Mouse (Mus musculus) heart, embryonic 12.5 days (tissue): ENCODE measurements at regions not wholly inside any gene's neighbourhood (a gene's known extent, or its start where the extent isn't known, plus 50 kb on each side); places are given as distances from the start of the nearest gene placed in this dataset.

Experiments used
- ATAC-seq: fragments of 200-750 bp; cut with Nextera tagmentation; 2 replicates; pipeline ENCODE4 v1.8.0; 2017; ENCODE audit warnings: moderate TSS enrichment, moderate library complexity; ENCODE audit not compliant: insufficient number of reproducible peaks, low FRiP score
- H3K27ac ChIP-seq: fragments of 300-500 bp; sonication (generic); 2 replicates; pipeline ENCODE4 v1.5.1; 2016; ENCODE audit warnings: mild to moderate bottlenecking, moderate library complexity; ENCODE audit not compliant: poor library complexity, severe bottlenecking
- H3K27me3 ChIP-seq: fragments of 300-500 bp; sonication (generic); replicated peaks from 2 replicates; pipeline ENCODE4 v1.6.1; 2016; ENCODE audit warnings: mild to moderate bottlenecking, moderate library complexity
- H3K36me3 ChIP-seq: fragments of 300-500 bp; sonication (generic); 2 replicates; pipeline ENCODE4 v1.6.1; 2016; ENCODE audit warnings: mild to moderate bottlenecking, moderate library complexity
- H3K4me1 ChIP-seq: fragments of 300-500 bp; sonication (generic); replicated peaks from 2 replicates; pipeline ENCODE4 v1.6.1; 2016; ENCODE audit warnings: mild to moderate bottlenecking
- H3K4me2 ChIP-seq: fragments of 300-500 bp; sonication (generic); 2 replicates; pipeline ENCODE4 v1.6.1; 2016; ENCODE audit warnings: mild to moderate bottlenecking, moderate library complexity
- H3K4me3 ChIP-seq: fragments of 300-500 bp; sonication (generic); 2 replicates; pipeline ENCODE4 v1.5.1; 2016; ENCODE audit warnings: mild to moderate bottlenecking
- H3K9ac ChIP-seq: fragments of 300-500 bp; sonication (generic); 2 replicates; pipeline ENCODE4 v1.6.1; 2016; ENCODE audit warnings: mild to moderate bottlenecking, moderate library complexity
- H3K9me3 ChIP-seq: fragments of 300-500 bp; sonication (generic); replicated peaks from 2 replicates; pipeline ENCODE4 v1.6.1; 2016; ENCODE audit warnings: mild to moderate bottlenecking, moderate library complexity
- WGBS: fragments of 180-500 bp; shearing (Covaris S2); methylation state at CpG from one replicate; pipeline ENCODE4 v1.1.7; 2016; 5-methylcytosine and 5-hydroxymethylcytosine counted together

GRCm38 (mm10) chr13:40652916-40653315 is 85.3 kb downstream of the Tfap2a start:
- Histone ChIP-seq H3K27ac (no peak overlapping the region), H3K4me1 (0 out of 2 replicates have a peak, but pooled peaks cover 16% of the 10 kb centered on the region), H3K9me3 (no peaks in the 10 kb centered on the region), H3K4me3 (no peak overlapping the region), H3K9ac (no peak overlapping the region), H3K4me2 (no peak overlapping the region), H3K36me3 (no peaks in the 10 kb centered on the region), H3K27me3 (0 out of 2 replicates have a peak, but pooled peaks cover 3% of the 10 kb centered on the region)
- WGBS: 66% methylated on average over 3 of the region's 3 CpGs
- no peak for ATAC-seq

DNA sequence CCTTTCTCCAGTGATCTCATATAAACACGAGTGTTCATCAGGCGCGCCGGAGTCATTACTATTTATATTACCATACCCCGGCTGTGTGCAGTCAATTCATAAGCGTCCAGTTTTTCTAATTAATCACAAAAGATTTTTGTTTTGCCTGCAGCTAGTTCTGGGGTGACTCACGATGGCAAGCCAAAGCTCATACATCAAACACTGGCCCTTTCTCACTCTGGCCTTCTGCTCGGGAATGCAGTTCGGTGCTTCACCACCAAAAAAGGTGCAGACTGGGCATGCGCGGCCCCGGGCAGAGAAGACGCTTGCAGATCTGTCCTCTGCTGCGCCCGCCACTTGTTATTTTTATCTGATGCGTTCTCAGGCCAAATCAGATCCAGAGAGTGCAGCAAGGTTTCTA is 87.1 kb downstream of the Tfap2a start:
- Histone ChIP-seq H3K9me3 (no peaks in the 10 kb centered on the region), H3K4me1 (0 out of 2 replicates have a peak, but pooled peaks cover 16% of the 10 kb centered on the region), H3K27ac (no peak overlapping the region), H3K4me3 (peak overlapping the region; percentile 23), H3K9ac (0 out of 2 replicates have a peak overlapping the region, but pooled peaks have one; percentile 48), H3K27me3 (0 out of 2 replicates have a peak, but pooled peaks cover 3% of the 10 kb centered on the region), H3K4me2 (peak overlapping the region; percentile 59), H3K36me3 (no peaks in the 10 kb centered on the region)
- no peak for ATAC-seq
- WGBS: 44% methylated on average over 16 of the region's 16 CpGs

- no peak for ATAC-seq
- H3K4me2 ChIP-seq: peak overlapping the region; percentile 26; the same call in 1 of the 2 replicates
- no peaks in the 10 kb centered on the region for H3K9me3 ChIP-seq
- 0 out of 2 replicates have a peak, but pooled peaks cover 16% of the 10 kb centered on the region for H3K4me1 ChIP-seq
- no peaks in the 10 kb centered on the region for H3K36me3 ChIP-seq
- H3K4me3 ChIP-seq: no peak overlapping the region
- 0 out of 2 replicates have a peak, but pooled peaks cover 3% of the 10 kb centered on the region for H3K27me3 ChIP-seq
- H3K27ac ChIP-seq: no peak overlapping the region
- 43% methylated on average over 10 of the region's 10 CpGs for WGBS
- no peak overlapping the region for H3K9ac ChIP-seq
Measured at GRCm38 (mm10) chr13:40650036-40650709, 88.0 kb downstream of the Tfap2a start.

DNA sequence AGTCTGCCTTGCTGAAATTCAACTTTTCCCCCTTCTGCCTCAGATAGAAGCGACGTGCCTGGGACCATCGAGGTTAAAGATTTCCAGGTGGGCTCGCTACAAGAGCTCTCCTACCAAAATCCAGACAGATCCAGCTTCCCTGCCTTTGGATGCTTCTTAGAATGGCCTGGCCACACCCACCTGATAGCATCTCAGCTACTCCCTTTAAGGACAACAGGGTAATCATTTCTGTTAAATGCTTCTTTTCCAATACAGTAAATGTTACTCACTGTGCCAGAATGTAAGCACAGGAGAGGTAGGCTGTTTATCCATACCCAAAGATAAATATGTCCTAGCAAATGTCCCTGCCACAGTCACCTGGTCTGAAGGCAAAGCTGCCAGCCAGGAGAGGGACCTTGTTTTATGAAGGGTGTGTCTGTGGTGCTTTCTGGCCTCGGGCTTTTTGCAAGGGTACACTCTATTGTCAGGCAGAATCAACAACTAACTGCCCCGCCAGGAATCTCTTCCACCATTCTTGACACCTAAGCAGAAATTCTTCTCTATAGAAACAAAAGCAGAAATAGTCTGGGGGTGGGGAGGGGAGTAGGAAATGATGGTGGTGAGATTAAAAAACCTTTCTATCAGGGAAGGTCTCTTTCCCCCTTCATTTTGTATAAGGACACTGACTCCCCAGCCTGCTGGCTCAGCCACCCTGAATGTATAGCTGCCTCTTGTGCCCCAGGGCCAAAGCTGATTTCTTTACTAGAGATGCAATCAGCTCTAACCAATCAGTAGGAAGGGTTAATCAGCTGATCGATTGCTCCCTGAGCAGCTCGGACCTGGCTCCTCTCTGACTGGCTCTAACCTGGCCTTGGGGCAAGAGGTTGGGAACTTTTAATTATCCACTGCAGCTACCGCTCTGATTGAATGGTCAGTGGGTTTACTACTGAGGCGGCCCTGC is 88.8 kb downstream of the Tfap2a start:
- Histone ChIP-seq H3K36me3 (no peaks in the 10 kb centered on the region), H3K9ac (no peak overlapping the region), H3K4me2 (peak overlapping the region; percentile 26; the same call in 1 of the 2 replicates), H3K4me1 (0 out of 2 replicates have a peak, but pooled peaks cover 16% of the 10 kb centered on the region), H3K27ac (no peak overlapping the region), H3K4me3 (no peak overlapping the region), H3K9me3 (0 out of 2 replicates have a peak, but pooled peaks cover 2% of the 10 kb centered on the region), H3K27me3 (0 out of 2 replicates have a peak, but pooled peaks cover 3% of the 10 kb centered on the region)
- WGBS: 39% methylated on average over 10 of the region's 10 CpGs
- ATAC-seq: no peak

GRCm38 (mm10) chr13:40646131-40646530 is 92.0 kb downstream of the Tfap2a start:
- Histone ChIP-seq H3K9me3 (0 out of 2 replicates have a peak, but pooled peaks cover 2% of the 10 kb centered on the region), H3K36me3 (no peaks in the 10 kb centered on the region), H3K4me1 (0 out of 2 replicates have a peak, but pooled peaks cover 14% of the 10 kb centered on the region), H3K27ac (no peak overlapping the region), H3K4me3 (no peak overlapping the region), H3K27me3 (0 out of 2 replicates have a peak, but pooled peaks cover 3% of the 10 kb centered on the region), H3K9ac (no peak overlapping the region), H3K4me2 (no peak overlapping the region)
- 87% methylated on average over 10 of the region's 10 CpGs for WGBS
- no peak for ATAC-seq

DNA sequence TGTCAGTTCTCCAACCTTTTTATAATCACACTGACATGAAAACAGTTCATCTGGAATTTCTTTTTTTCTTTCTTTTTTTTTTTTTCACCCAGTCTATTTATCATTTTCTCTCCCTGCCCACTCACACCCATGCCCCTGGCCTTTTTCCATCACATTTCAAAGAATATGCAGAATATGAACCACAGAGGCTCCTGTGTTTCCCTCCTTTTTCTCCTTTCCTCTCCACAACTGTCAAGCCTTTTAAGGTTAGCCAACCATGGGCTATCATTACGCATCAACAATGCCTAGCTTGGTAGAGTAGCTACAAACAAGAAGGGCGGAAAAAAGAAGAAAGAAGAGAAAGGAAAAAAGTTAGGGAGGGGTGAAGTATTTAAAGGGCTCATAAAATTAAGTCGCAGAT is 92.5 kb downstream of the Tfap2a start:
- no peak overlapping the region for H3K9ac ChIP-seq
- H3K9me3 ChIP-seq: 0 out of 2 replicates have a peak, but pooled peaks cover 2% of the 10 kb centered on the region
- no peak for ATAC-seq
- no peaks in the 10 kb centered on the region for H3K36me3 ChIP-seq
- H3K4me1 ChIP-seq: 0 out of 2 replicates have a peak, but pooled peaks cover 10% of the 10 kb centered on the region
- H3K27ac ChIP-seq: no peak overlapping the region
- no peak overlapping the region for H3K4me3 ChIP-seq
- no peak overlapping the region for H3K4me2 ChIP-seq
- WGBS: 78% methylated on average over 3 of the region's 3 CpGs
- H3K27me3 ChIP-seq: 0 out of 2 replicates have a peak, but pooled peaks cover 3% of the 10 kb centered on the region

DNA sequence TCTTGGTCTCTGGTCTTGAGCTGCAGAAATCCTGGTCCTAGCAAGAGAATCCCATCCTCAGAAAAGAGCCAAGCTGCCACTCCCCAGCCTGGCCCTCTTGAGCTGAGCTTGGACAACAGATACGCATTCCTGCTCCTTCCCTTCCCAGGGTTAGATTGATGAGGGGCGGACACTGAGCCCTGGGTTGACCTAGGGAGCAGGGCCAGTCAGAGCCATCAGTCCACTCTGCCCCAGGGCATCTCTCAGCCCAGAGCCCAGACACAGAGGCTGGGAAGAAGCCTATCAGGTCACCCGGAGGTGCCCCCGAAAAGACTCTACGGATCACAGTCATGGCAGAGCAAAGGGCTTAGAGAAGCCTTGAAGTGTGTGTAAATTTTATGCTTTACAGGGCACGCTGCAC is 95.2 kb downstream of the Tfap2a start:
- H3K36me3 ChIP-seq: no peaks in the 10 kb centered on the region
- no peak overlapping the region for H3K27ac ChIP-seq
- no peak overlapping the region for H3K9ac ChIP-seq
- H3K4me1 ChIP-seq: no peaks in the 10 kb centered on the region
- 75% methylated on average over 6 of the region's 6 CpGs for WGBS
- H3K4me2 ChIP-seq: no peak overlapping the region
- H3K4me3 ChIP-seq: no peak overlapping the region
- no peak for ATAC-seq
- H3K9me3 ChIP-seq: 0 out of 2 replicates have a peak, but pooled peaks cover 2% of the 10 kb centered on the region
- no peaks in the 10 kb centered on the region for H3K27me3 ChIP-seq

DNA sequence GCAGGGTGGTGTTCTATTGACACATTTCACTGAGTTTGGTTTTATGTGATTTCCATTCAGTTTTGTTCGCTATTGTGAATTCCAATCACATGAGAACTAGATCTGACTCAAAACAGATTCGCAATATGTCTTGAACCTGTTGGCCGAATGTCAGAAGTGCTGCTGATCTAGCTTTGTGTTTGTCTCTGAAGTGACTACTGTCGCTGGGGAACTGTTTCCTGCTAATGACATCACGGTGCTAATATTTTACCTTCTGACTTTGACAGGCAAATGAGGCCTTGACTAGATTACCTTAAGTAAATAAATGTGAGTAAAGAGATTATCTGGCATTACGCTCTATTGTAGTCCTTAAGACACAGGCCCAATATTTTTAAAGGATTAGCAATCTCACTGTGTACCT is 100.9 kb downstream of the Tfap2a start:
- no peaks in the 10 kb centered on the region for H3K4me1 ChIP-seq
- no peak overlapping the region for H3K27ac ChIP-seq
- no peak overlapping the region for H3K4me2 ChIP-seq
- no peaks in the 10 kb centered on the region for H3K27me3 ChIP-seq
- H3K9me3 ChIP-seq: no peaks in the 10 kb centered on the region
- ATAC-seq: no peak
- no peaks in the 10 kb centered on the region for H3K36me3 ChIP-seq
- no peak overlapping the region for H3K4me3 ChIP-seq
- no peak overlapping the region for H3K9ac ChIP-seq
- 75% methylated on average over 6 of the region's 6 CpGs for WGBS

DNA sequence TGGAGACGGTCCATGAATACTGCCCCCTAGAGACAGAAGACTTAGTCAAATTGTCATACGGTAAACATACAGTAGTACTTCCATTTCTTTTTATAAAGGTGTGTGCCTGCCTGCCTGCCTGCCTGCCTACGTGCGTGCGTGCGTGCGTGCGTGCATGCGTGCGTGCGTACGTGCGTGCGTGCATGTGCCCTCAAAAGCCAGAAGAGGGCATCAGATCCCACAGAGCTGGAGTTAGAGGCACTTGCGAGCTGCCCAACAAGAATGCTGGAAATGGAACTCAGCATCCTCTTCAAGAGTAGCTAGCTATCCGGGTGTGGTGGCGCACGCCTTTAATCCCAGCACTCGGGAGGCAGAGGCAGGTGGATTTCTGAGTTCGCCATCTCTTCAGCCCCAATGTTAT is 120.3 kb downstream of the Tfap2a start:
- H3K9ac ChIP-seq: no peak overlapping the region
- H3K4me2 ChIP-seq: no peak overlapping the region
- H3K36me3 ChIP-seq: no peaks in the 10 kb centered on the region
- H3K9me3 ChIP-seq: peaks cover 3% of the 10 kb centered on the region; the same call in 1 of the 2 replicates
- no peak overlapping the region for H3K27ac ChIP-seq
- ATAC-seq: no peak
- 94% methylated on average over 20 of the region's 20 CpGs for whole genome bisulfite sequencing
- no peaks in the 10 kb centered on the region for H3K4me1 ChIP-seq
- no peak overlapping the region for H3K4me3 ChIP-seq
- no peaks in the 10 kb centered on the region for H3K27me3 ChIP-seq

DNA sequence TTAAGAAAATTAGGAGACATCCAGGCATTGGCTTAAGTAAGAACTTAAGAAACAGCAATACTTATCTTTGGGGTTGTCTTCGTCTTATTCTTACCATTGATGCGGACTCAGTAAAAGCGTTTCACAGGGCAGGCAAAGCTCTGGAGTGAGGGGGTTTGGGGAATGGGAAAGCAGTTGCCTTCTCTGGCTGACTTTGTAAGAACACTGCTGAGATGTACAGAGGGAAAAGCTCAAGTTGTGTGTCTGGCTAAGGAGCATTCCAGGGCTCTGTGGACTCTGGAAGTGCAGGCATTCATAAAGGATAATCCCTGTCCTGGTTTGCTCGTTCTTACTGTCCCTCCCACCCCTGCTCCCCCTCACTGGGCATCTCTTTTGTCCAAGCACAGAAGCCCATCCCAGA is 129.7 kb downstream of the Tfap2a start:
- Histone ChIP-seq H3K4me3 (no peak overlapping the region), H3K4me1 (no peaks in the 10 kb centered on the region), H3K27ac (no peak overlapping the region), H3K36me3 (no peaks in the 10 kb centered on the region), H3K27me3 (no peaks in the 10 kb centered on the region), H3K9ac (no peak overlapping the region), H3K9me3 (no peaks in the 10 kb centered on the region; the same call in 1 of the 2 replicates), H3K4me2 (no peak overlapping the region)
- WGBS: 69% methylated on average over 4 of the region's 4 CpGs
- no peak for ATAC-seq
